Mouse (Mus musculus) embryonic facial prominence, embryonic 10.5 days (tissue): ENCODE measurements at regions not wholly inside any gene's neighbourhood (a gene's known extent, or its start where the extent isn't known, plus 50 kb on each side); places are given as distances from the start of the nearest gene placed in this dataset.
A peak's percentile ranks its signal among the peaks of the same experiment; 100 is the strongest.

ENCODE experiments used
- DNase-seq: peaks from one replicate; pipeline ENCODE4 v3.0.0-alpha.2; 2017; ENCODE audit warnings: low spot score
- H3K27ac ChIP-seq: fragments of 300-500 bp; sonication (generic); replicated peaks from 2 replicates; pipeline ENCODE4 v1.5.1; 2016; ENCODE audit warnings: mild to moderate bottlenecking
- H3K27me3 ChIP-seq: fragments of 300-500 bp; sonication (generic); replicated peaks from 2 replicates; pipeline ENCODE4 v1.6.1; 2016; ENCODE audit warnings: low read depth, mild to moderate bottlenecking; ENCODE audit not compliant: poor library complexity, severe bottlenecking
- H3K36me3 ChIP-seq: fragments of 300-500 bp; sonication (generic); replicated peaks from 2 replicates; pipeline ENCODE4 v1.6.1; 2016; ENCODE audit warnings: mild to moderate bottlenecking, moderate library complexity
- H3K4me1 ChIP-seq: fragments of 300-500 bp; sonication (generic); 2 replicates; pipeline ENCODE4 v1.6.1; 2016
- H3K4me3 ChIP-seq: fragments of 300-500 bp; sonication (generic); 2 replicates; pipeline ENCODE4 v1.5.1; 2016; ENCODE audit warnings: mild to moderate bottlenecking, moderate library complexity
- H3K9me3 ChIP-seq: fragments of 300-500 bp; sonication (generic); 2 replicates; pipeline ENCODE4 v1.6.1; 2016; ENCODE audit warnings: mild to moderate bottlenecking
- WGBS: fragments of 180-500 bp; shearing (Covaris S2); methylation state at CpG from one replicate; pipeline ENCODE4 v1.1.7; 2016; 5-methylcytosine and 5-hydroxymethylcytosine counted together

DNA sequence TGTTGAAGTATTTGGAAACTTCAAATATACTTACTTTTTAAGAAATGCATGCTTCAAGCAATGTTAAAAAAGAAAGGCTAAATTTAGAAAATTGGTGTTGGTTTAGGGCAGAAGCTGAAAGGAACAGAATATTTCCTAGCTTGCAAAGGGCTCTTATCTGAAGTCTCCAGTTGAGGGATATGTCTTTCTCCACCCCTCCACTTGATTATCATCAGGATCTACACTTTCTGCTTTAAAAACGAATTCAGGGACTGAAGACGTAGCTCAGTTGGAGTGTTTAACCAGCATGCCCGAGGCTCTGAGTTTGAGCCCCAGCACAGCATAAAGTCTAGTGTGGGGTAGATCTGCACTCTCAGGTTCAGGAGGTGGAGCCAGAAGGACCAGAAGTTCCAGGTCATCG, 144.9 kb upstream of the Syt6 start:
- Histone ChIP-seq H3K36me3 (no peaks in the 10 kb centered on the region), H3K27ac (no peak overlapping the region), H3K4me1 (peaks cover 6% of the 10 kb centered on the region; the same call in 1 of the 2 replicates), H3K4me3 (no peak overlapping the region), H3K9me3 (no peaks in the 10 kb centered on the region), H3K27me3 (no peaks in the 10 kb centered on the region)
- no peak for DNase-seq
- WGBS = 79% methylated on average over 4 of the region's 4 CpGs

DNA sequence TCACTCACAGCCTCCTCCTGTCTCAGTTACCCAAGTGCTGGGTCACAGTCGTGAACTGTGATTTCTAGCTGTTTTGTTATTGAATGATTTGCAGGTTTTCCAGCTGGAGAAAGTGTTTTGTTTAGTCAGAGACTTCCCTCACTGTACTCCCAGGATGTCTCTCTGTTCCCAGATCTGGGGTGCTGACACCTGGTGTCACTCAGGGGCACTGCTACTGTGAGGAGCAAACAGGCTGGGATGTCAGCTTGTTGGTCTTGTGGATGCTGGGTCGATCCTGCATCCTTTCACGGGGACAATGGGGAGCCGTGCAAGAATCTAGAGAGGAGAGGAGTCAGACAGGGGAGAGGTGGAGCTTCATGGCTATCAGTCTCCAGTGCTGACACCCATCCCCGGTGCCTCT, 142.8 kb upstream of the Syt6 start:
- H3K27me3 ChIP-seq = no peaks in the 10 kb centered on the region
- H3K4me3 ChIP-seq = no peak overlapping the region
- no peak for DNase-seq
- H3K27ac ChIP-seq = no peak overlapping the region
- WGBS = 42% methylated on average over 5 of the region's 5 CpGs
- H3K9me3 ChIP-seq = no peaks in the 10 kb centered on the region
- no peaks in the 10 kb centered on the region for H3K36me3 ChIP-seq
- peaks cover 11% of the 10 kb centered on the region for H3K4me1 ChIP-seq

DNA sequence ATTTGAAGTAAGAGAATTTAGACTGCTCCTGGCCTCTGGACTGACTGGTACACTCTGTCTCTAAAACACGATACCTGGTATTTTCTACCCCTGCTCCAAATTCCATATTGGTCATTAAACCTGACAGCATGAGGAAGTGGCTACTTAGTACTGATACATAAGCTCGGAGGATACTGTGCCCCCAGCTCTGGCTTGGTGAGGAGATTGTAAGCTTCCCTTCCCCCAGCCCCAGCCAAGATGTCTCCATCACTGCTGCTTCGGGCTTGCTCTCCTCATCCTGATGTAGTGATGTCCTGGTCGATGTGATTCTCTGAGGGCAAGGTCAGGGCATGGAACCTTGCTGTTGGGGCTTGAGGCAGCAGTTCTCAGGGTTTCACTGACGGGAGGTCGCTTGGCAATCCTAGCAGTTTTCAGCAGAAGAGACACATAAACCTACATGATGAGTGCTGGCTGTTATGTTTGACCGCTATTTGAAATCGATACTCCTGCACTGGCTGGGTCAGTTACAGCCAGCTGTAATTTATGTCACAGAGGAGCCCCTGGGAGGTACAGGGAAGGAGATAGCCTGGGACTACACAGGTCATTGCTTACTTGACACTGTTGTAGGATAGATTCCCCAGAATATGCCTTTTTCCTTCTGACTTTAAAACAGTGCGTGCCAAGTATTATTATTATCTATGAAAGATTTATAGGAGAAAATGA, 138.0 kb upstream of the Syt6 start:
- H3K9me3 ChIP-seq = no peaks in the 10 kb centered on the region
- H3K36me3 ChIP-seq = no peaks in the 10 kb centered on the region
- peaks cover 16% of the 10 kb centered on the region for H3K4me1 ChIP-seq
- H3K4me3 ChIP-seq = no peak overlapping the region
- no peaks in the 10 kb centered on the region for H3K27me3 ChIP-seq
- DNase-seq = no peak
- no peak overlapping the region for H3K27ac ChIP-seq
- WGBS = 67% methylated on average over 9 of the region's 9 CpGs

DNA sequence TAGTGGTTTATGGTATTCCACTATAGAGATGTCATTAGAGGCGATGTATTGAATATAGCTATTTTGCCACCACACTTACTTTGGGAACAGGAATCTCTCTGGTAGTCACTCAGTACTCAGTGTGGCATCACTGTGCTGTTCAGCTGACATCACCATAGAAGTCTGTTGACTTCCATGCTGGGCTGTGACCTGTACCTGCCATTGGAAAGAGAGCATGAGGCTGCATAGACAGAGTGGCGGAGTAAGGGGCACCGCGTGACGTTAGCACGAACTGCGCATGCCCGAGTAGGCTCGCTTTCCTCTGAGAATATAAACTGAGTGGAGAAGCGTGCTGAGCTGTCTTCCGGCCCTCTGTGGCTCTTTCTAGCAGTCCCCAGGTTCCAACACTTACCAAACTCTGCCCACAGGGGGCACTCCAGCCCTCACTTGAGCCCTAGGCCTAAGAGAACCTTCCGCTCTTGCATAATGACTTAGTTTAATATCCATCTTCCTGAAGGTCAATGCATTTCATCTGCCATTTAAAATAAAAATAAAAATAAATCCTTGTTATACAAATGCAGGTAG, 136.2 kb upstream of the Syt6 start:
- Histone ChIP-seq H3K4me3 (no peak overlapping the region), H3K4me1 (peaks cover 24% of the 10 kb centered on the region), H3K27ac (no peak overlapping the region), H3K9me3 (no peaks in the 10 kb centered on the region), H3K36me3 (no peaks in the 10 kb centered on the region), H3K27me3 (no peaks in the 10 kb centered on the region)
- DNase-seq = peak; percentile 62
- WGBS = 47% methylated on average over 12 of the region's 12 CpGs

DNA sequence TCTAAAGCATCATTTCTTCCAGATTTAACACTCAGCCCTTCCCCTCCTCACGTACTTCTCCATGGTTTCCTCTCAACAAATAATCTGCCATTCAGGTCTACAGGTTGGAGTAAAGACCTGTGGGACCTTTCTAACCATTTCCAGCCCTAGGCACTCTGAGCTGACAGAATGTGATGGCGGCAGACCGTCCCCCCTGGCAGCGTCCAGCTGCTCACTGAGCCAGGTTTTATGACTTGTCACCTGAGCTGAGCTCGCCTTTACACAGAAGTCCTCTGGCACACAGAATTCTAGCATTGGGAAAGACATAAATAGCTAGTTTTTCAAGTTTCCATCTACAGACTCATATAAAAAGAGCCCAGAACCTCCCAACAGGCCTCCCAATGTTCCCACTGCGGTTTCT, 131.8 kb upstream of the Syt6 start:
- Histone ChIP-seq H3K27ac (no peak overlapping the region), H3K36me3 (no peaks in the 10 kb centered on the region), H3K27me3 (no peaks in the 10 kb centered on the region), H3K4me3 (no peak overlapping the region), H3K4me1 (peaks cover 18% of the 10 kb centered on the region), H3K9me3 (no peaks in the 10 kb centered on the region)
- no peak for DNase-seq
- WGBS = 72% methylated on average over 6 of the region's 6 CpGs

DNA sequence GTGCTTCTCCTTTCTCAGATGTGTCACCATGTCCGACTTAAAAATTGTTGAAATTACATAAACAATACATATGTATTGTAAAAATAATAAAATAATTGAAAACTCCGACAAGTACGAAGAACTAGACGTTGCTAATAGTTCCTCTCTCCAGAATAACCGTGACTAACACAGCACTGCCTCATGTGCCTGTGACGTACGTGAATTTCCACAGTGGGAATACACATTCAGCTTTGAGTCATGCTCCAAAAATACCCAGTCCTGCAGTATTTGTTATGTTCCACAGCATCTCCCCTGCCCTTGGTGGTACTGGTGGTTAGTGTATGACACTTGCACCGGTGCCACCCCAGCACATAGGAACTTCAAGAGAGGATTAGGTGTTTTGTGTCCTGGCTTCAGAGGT, 129.2 kb upstream of the Syt6 start:
- H3K36me3 ChIP-seq = no peaks in the 10 kb centered on the region
- H3K27ac ChIP-seq = no peak overlapping the region
- WGBS = 92% methylated on average over 8 of the region's 8 CpGs
- H3K27me3 ChIP-seq = no peaks in the 10 kb centered on the region
- peaks cover 14% of the 10 kb centered on the region for H3K4me1 ChIP-seq
- no peaks in the 10 kb centered on the region for H3K9me3 ChIP-seq
- no peak for DNase-seq
- no peak overlapping the region for H3K4me3 ChIP-seq

DNA sequence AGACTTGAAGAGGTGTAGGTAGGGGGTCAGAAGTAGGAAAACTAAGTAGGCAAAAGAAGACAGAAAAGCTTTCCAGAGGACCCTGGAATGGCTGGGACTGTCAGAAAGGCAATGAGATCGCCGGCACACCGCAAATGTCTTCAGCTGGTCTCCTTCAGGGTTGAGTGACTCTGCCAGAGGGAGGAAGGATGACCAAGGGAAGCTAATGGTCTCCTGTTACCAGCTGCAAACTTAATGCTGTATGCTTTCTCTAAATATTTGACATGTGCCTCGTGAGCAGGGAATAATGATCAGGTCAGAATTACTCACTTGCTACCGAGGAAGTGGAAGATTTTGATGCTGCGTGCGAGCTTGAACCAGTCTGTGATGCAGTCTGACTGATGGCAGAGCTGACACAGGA, 125.2 kb upstream of the Syt6 start:
- DNase-seq = no peak
- Histone ChIP-seq H3K4me1 (no peaks in the 10 kb centered on the region), H3K27ac (no peak overlapping the region), H3K9me3 (no peaks in the 10 kb centered on the region), H3K27me3 (no peaks in the 10 kb centered on the region), H3K36me3 (no peaks in the 10 kb centered on the region), H3K4me3 (no peak overlapping the region)
- 67% methylated on average over 7 of the region's 7 CpGs for WGBS

DNA sequence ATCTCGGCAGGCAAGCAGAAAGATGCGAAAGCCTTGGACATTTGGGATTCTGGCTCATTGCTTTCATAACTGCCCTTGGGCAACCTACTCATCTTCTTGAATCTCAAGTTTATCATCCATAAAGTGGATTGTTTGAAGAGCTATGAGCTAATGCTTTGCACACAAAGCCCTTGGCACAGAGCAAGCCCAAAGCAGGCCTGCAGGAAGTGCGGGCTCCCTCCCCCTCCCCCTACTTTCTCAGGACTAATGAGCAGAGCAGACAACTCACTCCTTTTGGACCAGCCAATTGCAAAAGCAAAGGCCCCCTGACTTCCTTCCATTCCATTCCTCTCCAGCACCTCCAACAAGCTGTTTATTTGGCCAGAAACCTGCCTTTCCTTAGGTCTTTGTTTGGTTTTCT, 123.1 kb upstream of the Syt6 start:
- no peaks in the 10 kb centered on the region for H3K4me1 ChIP-seq
- no peaks in the 10 kb centered on the region for H3K27me3 ChIP-seq
- H3K4me3 ChIP-seq = no peak overlapping the region
- no peak overlapping the region for H3K27ac ChIP-seq
- H3K36me3 ChIP-seq = no peaks in the 10 kb centered on the region
- no peaks in the 10 kb centered on the region for H3K9me3 ChIP-seq
- 77% methylated on average over 3 of the region's 3 CpGs for WGBS
- no peak for DNase-seq

DNA sequence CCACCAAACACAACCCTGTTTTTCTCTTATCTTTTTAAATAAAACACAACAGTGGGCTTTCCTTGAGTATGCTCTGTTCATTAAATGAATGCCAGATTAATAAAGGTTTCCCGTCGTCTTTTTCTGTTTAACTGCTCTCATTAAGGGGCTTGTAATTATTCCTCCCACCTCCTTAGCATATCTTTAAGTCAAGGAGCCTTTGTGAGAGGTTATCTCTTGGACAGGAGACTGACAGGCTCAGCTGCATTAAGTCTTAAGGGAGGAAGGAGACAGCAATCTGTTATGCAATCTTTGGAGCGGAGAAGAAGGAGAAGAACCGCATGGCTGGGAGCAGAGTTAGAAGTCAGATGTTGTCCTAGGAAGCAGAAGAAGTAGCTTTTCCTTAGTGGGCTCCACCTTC, 111.3 kb upstream of the Syt6 start:
- 62% methylated on average over 4 of the region's 4 CpGs for WGBS
- DNase-seq = no peak
- no peaks in the 10 kb centered on the region for H3K36me3 ChIP-seq
- no peak overlapping the region for H3K27ac ChIP-seq
- no peaks in the 10 kb centered on the region for H3K27me3 ChIP-seq
- H3K9me3 ChIP-seq = no peaks in the 10 kb centered on the region
- H3K4me1 ChIP-seq = peaks cover 37% of the 10 kb centered on the region
- no peak overlapping the region for H3K4me3 ChIP-seq

DNA sequence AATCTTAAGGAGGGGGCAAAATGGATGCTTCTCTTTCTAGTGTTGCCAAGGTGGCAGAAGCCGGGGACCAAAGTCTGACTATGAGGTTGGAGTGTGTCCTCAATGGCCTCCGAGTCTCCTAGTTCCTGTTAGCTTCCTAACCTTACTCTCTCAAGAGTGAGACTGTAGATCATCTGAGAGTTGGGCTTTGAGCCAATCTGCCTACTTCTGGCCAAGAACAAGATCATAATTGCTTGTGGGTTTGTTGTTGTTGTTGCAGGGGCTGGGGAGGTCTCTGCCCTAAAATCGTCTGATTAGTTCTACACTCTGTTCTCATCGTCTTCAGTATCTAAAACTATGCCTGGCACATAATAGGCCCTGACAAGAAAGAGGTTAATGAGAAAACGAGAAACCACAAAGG, 110.8 kb upstream of the Syt6 start:
- H3K4me1 ChIP-seq = peaks cover 37% of the 10 kb centered on the region
- no peak for DNase-seq
- no peak overlapping the region for H3K4me3 ChIP-seq
- H3K36me3 ChIP-seq = no peaks in the 10 kb centered on the region
- H3K27ac ChIP-seq = no peak overlapping the region
- H3K9me3 ChIP-seq = no peaks in the 10 kb centered on the region
- WGBS = 74% methylated on average over 5 of the region's 5 CpGs
- no peaks in the 10 kb centered on the region for H3K27me3 ChIP-seq

DNA sequence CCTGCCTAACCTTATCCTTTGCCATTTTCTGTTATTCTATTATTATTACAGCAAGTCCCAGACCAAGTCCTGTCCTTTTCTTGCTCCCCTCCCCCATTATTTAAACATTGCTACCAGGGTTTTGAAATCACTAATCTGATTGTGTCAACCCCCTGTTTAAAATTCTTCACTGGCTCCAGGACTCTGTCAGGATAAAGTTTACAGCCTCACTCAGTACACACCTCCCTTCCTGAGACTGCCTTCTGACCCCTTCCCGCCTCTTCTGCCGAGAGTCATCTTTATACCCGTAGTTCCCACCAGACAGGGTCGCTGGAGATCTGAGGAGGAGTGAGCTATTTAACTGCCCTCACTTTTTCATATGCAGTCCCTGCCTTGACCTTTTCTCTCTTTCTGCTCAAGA, 110.3 kb upstream of the Syt6 start:
- Histone ChIP-seq H3K27ac (no peak overlapping the region), H3K27me3 (no peaks in the 10 kb centered on the region), H3K36me3 (no peaks in the 10 kb centered on the region), H3K9me3 (no peaks in the 10 kb centered on the region), H3K4me1 (peaks cover 37% of the 10 kb centered on the region), H3K4me3 (no peak overlapping the region)
- WGBS = 28% methylated on average over 4 of the region's 4 CpGs
- no peak for DNase-seq

DNA sequence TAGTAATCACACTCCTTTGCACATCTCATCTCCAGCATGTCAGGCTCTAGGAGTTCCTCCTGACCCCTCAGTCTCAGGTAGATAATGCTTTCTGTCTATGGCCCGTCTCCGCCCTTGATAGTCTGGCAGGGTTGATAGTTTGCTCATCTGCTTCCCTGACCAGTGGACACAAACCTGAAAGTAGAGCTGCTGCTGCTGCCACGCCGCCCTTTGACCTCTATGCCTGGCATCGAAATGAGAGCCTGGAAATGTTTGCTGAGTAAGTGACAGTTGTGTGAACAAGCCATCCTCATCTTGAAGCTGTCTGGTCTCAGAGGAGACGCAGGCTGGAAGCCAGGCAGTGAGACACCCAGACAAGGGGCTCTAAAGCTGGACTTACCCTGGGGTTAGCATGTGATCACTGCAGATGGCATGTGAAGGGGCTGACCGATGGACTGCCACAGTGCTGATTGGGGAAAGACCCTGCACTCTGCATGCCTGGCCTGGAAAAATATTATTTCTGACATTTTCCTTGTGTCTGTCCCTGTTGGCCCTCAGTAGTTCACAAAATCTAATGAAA, 109.8 kb upstream of the Syt6 start:
- 66% methylated on average over 7 of the region's 7 CpGs for WGBS
- Histone ChIP-seq H3K36me3 (no peaks in the 10 kb centered on the region), H3K4me1 (peaks cover 37% of the 10 kb centered on the region), H3K9me3 (no peaks in the 10 kb centered on the region), H3K27ac (no peak overlapping the region), H3K27me3 (no peaks in the 10 kb centered on the region), H3K4me3 (no peak overlapping the region)
- DNase-seq = no peak

DNA sequence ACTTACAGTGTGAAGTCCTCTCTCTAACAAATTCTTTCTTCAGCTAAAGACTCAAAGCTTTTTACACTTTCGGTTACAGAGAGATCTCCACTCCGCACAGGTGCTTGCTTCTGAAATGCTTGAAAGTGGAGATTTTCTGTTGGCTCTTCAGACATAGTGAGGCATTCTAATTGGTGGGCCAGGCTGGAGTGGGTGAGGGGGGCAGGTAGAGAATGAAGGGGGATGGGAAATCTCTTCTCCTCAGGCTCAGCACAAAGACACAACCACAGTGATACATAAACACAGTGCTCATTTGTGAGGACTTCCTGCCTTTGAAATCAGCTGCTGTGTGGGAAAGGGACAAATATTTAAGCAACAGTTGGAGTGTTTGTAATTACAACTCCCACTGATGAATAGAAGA, 109.1 kb upstream of the Syt6 start:
- 62% methylated on average over 2 of the region's 2 CpGs for WGBS
- H3K27me3 ChIP-seq = no peaks in the 10 kb centered on the region
- H3K36me3 ChIP-seq = no peaks in the 10 kb centered on the region
- H3K9me3 ChIP-seq = no peaks in the 10 kb centered on the region
- H3K4me1 ChIP-seq = peaks cover 37% of the 10 kb centered on the region
- H3K27ac ChIP-seq = no peak overlapping the region
- H3K4me3 ChIP-seq = no peak overlapping the region
- DNase-seq = no peak
